Mouse (Mus musculus) heart, embryonic 13.5 days (tissue): ENCODE measurements around the gene Hbb-y. TPM values are rescaled to one million over a fixed set of nuclear protein-coding genes. Genes with fewer than 3 reads are reported as not detected.
A peak's percentile ranks its signal among the peaks of the same experiment; 100 is the strongest.
"Not testable (repeated sequence)": the region's sequence is repeated elsewhere in the genome, so short reads cannot be mapped to it uniquely, and the experiment has no call there.

ENCODE experiments used
- ATAC-seq: fragments of 200-750 bp; cut with Nextera tagmentation; 2 replicates; pipeline ENCODE4 v1.8.0; 2017; ENCODE audit warnings: moderate TSS enrichment; ENCODE audit not compliant: insufficient number of reproducible peaks, low FRiP score, low TSS enrichment; ENCODE audit errors: extremely low read depth
- H3K27ac ChIP-seq: fragments of 300-500 bp; sonication (generic); replicated peaks from 2 replicates; pipeline ENCODE4 v1.5.1; 2015; ENCODE audit warnings: moderate library complexity, mild to moderate bottlenecking, inconsistent platforms
- H3K27me3 ChIP-seq: fragments of 300-500 bp; sonication (generic); replicated peaks from 2 replicates; pipeline ENCODE4 v1.6.1; 2015; ENCODE audit warnings: mild to moderate bottlenecking, inconsistent platforms
- H3K36me3 ChIP-seq: fragments of 300-500 bp; sonication (generic); 2 replicates; pipeline ENCODE4 v1.6.1; 2015; ENCODE audit warnings: mild to moderate bottlenecking, inconsistent platforms
- H3K4me1 ChIP-seq: fragments of 300-500 bp; sonication (generic); 2 replicates; pipeline ENCODE4 v1.6.1; 2015; ENCODE audit warnings: inconsistent platforms
- H3K4me2 ChIP-seq: fragments of 300-500 bp; sonication (generic); 2 replicates; pipeline ENCODE4 v1.6.1; 2015; ENCODE audit warnings: inconsistent platforms, mild to moderate bottlenecking, moderate library complexity
- H3K4me3 ChIP-seq: fragments of 300-500 bp; sonication (generic); 2 replicates; pipeline ENCODE4 v1.5.1; 2015; ENCODE audit warnings: moderate library complexity, mild to moderate bottlenecking, inconsistent platforms
- H3K9ac ChIP-seq: fragments of 300-500 bp; sonication (generic); 2 replicates; pipeline ENCODE4 v1.6.1; 2015; ENCODE audit warnings: inconsistent platforms, mild to moderate bottlenecking, moderate library complexity
- H3K9me3 ChIP-seq: fragments of 300-500 bp; sonication (generic); 2 replicates; pipeline ENCODE4 v1.6.1; 2016; ENCODE audit warnings: inconsistent platforms
- WGBS: fragments of 180-500 bp; shearing (Covaris S2); methylation state at CpG from one replicate; pipeline ENCODE4 v1.1.7; 2015; ENCODE audit warnings: mixed read lengths; 5-methylcytosine and 5-hydroxymethylcytosine counted together
- polyA plus RNA-seq: library from polyadenylated mRNA; unstranded; fragments of >200 nt; fragmentation: Nextera tagmentation; extraction: Ambion mirVana; gene quantifications from 2 replicates; pipeline ENCODE4 v1.2.1, GENCODE M21; 2015

Gene Hbb-y
- polyA plus RNA-seq, 1 experiment from 2014 or later: 43,684 TPM

DNA sequence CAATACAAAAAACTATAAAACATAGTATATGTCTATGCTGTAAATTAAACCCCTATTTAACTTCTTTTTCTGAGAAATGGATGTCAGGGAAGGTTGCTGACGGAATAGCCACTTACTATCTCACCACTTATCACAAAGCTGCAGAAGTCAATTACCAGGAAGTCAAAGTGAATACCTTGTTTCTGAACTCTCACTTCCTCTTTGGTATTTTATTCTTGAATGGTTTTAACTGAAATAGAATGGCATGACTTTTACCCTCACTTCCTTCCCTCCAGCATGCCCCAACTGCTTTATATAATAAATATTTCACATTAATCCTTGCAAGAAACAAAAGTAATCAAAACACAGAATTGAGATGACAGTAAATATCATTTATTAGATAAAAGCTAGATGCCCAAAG is 40.8 kb downstream of the Hbb-y start:
- no peaks in the 10 kb centered on the region for H3K27me3 ChIP-seq
- H3K4me3 ChIP-seq: peak overlapping the region; percentile 18; the same call in 1 of the 2 replicates
- H3K9ac ChIP-seq: no peak overlapping the region
- H3K4me1 ChIP-seq: peaks cover 9% of the 10 kb centered on the region
- no peak overlapping the region for H3K27ac ChIP-seq
- WGBS: 44% methylated on average over 1 of the region's 1 CpGs
- H3K9me3 ChIP-seq: no peaks in the 10 kb centered on the region
- no peak for ATAC-seq
- peak overlapping the region; percentile 16; the same call in 1 of the 2 replicates for H3K4me2 ChIP-seq
- no peaks in the 10 kb centered on the region for H3K36me3 ChIP-seq

DNA sequence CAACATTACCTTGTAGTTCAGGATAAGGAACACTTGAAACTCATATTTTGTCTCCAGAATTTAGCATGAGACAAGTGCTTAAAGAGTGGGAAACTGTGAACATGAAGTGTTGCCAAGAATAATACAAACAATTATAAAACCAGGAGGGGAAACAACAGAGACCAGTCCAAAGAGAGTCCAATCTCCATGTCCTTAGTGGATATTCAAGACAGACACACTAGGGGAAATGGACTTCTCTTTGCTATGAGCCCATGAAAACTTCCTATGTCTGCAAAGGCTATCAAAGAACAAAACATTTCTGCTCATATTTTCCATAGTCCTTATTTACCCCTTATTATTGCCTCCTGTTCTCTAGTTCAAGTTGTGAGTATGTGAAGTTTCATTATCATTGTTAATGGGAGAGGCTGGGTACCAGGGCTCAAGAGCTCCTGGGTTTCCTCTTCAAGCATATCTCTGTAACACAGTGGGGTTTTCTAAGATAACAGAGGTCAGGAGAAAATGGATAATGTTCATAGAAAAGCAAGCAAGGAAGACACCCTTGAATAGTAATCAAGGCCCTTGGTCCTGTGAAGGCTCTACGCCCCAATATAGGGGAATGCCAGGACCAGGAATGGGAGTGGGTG is 41.7 kb downstream of the Hbb-y start:
- peak overlapping the region; percentile 54 for H3K27ac ChIP-seq
- no peaks in the 10 kb centered on the region for H3K36me3 ChIP-seq
- peaks cover 9% of the 10 kb centered on the region for H3K4me1 ChIP-seq
- H3K4me2 ChIP-seq: peak overlapping the region; percentile 28
- H3K4me3 ChIP-seq: peak overlapping the region; percentile 16; the same call in 1 of the 2 replicates
- H3K9ac ChIP-seq: no peak overlapping the region
- no peaks in the 10 kb centered on the region for H3K27me3 ChIP-seq
- no peaks in the 10 kb centered on the region for H3K9me3 ChIP-seq
- WGBS: 43% methylated on average over 1 of the region's 1 CpGs
- ATAC-seq: no peak

DNA sequence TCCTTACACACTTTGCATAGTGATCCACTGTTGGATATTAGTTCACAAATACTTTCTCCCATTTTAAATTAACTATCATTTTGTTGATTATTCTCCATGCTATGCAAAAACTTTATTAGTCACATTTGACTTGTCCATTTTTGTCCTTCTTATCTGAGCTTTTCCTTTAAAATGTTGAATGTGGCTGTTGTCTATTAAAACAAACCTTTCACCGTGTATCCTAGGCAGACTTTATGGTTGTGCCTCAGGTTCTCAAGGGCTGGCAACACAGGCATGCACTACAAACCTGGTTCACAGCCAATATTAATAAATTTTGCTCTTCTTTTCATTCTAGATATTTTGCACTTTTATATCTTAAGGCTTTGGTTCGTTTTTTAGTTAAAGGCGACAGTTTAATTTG is 42.3 kb downstream of the Hbb-y start:
- Histone ChIP-seq H3K36me3 (no peaks in the 10 kb centered on the region), H3K4me1 (peaks cover 9% of the 10 kb centered on the region), H3K9ac (no peak overlapping the region), H3K9me3 (no peaks in the 10 kb centered on the region), H3K27ac (no peak overlapping the region), H3K4me3 (no peak overlapping the region), H3K27me3 (no peaks in the 10 kb centered on the region), H3K4me2 (no peak overlapping the region; the same call in 1 of the 2 replicates)
- ATAC-seq: no peak
- WGBS: 66% methylated on average over 3 of the region's 3 CpGs

DNA sequence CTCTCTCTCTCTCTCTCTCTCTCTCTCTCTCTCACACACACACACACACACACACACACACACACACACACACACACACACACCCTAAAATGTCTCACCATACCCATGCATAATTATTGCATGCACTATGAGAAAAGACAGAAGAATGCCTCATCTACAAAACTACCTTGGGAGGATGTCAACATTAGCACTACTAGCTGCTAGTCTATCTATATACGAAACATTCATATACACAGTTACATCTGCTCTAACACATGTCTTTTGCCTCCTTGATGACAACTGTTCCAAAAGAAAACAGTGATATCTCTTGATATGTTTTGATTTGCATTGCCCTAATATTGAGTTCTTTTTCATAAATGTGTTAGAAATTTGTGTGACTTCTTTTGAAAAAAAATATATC is 42.7 kb downstream of the Hbb-y start:
- WGBS: 68% methylated on average over 1 of the region's 1 CpGs
- Histone ChIP-seq H3K4me2 (peak overlapping the region; percentile 29; the same call in 1 of the 2 replicates), H3K4me1 (peaks cover 9% of the 10 kb centered on the region)

DNA sequence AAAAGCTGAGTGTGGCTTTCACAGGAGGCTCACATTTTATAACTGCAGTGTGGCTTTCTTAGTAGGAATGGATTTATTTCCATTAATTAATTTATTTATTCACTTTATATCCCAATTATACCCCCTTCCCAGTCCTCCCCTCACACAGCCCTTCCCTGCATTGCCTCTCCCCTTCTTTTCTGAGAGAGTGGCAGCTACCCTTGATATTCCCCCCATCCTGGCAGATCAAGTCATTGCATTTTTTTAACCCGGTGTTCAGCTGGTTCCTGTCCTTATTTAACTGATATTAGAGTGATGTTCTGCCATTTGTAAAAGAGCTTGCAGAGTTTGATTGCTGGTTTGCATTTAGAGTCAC is 43.2 kb downstream of the Hbb-y start:
- H3K4me3 ChIP-seq: no peak overlapping the region
- peaks cover 9% of the 10 kb centered on the region for H3K4me1 ChIP-seq
- H3K27me3 ChIP-seq: no peaks in the 10 kb centered on the region
- WGBS: 37% methylated on average over 1 of the region's 1 CpGs
- no peaks in the 10 kb centered on the region for H3K36me3 ChIP-seq
- H3K9ac ChIP-seq: no peak overlapping the region
- no peak for ATAC-seq
- peak overlapping the region; percentile 29 for H3K4me2 ChIP-seq
- H3K27ac ChIP-seq: peak overlapping the region; percentile 50; the same call in 1 of the 2 replicates
- no peaks in the 10 kb centered on the region for H3K9me3 ChIP-seq

More for the DNA sequence above, 42.7 kb downstream of the Hbb-y start:
- no peaks in the 10 kb centered on the region for H3K9me3 ChIP-seq
- no peak overlapping the region for H3K27ac ChIP-seq
- ATAC-seq: no peak
- no peak overlapping the region for H3K9ac ChIP-seq
- H3K27me3 ChIP-seq: no peaks in the 10 kb centered on the region
- H3K4me3 ChIP-seq: no peak overlapping the region
- H3K36me3 ChIP-seq: no peaks in the 10 kb centered on the region

DNA sequence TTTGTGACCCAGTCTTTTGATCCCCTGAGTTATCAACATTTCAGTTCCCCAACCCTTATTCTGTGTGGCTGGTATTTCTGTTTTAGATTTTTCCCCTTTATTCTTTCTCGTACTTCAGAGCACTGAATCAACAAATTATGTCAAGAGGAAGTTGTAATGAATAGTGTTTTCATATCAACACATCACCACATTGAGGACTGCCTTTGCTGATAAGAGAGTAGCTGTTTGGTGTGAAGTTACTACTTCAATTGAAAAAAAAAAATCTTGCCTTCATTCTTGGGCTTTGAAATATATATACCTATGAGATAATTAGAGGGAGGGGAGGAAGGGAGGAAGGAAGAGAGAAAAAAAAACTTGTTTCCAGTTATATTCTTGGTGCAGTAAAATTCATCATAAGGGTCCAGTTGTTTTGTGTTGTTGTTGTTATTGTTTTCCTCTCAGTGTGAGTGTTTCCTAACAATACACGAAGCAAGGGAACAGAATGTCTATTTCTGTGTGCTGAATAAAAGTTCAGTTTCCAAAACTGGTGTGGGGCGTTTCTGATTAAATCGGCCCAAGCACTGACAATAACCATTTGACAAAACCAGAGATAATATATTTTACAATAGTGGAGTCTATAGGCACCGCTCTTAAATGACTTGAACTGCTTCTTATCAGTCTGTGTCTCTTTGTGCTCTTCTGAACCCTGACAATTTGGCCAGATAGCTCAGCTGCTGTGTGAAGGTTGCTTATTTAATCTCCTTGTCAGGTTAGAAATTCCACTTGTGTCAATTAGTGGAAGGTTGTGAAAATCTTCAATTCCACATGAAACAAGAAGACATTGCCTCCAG is 43.8 kb downstream of the Hbb-y start:
- no peak for ATAC-seq
- Histone ChIP-seq H3K27ac (peak overlapping the region; percentile 50; the same call in 1 of the 2 replicates), H3K9ac (no peak overlapping the region; the same call in 1 of the 2 replicates), H3K4me2 (peak overlapping the region; percentile 29), H3K36me3 (no peaks in the 10 kb centered on the region), H3K9me3 (no peaks in the 10 kb centered on the region), H3K4me3 (no peak overlapping the region), H3K27me3 (no peaks in the 10 kb centered on the region), H3K4me1 (peaks cover 9% of the 10 kb centered on the region)
- 28% methylated on average over 5 of the region's 5 CpGs for WGBS

DNA sequence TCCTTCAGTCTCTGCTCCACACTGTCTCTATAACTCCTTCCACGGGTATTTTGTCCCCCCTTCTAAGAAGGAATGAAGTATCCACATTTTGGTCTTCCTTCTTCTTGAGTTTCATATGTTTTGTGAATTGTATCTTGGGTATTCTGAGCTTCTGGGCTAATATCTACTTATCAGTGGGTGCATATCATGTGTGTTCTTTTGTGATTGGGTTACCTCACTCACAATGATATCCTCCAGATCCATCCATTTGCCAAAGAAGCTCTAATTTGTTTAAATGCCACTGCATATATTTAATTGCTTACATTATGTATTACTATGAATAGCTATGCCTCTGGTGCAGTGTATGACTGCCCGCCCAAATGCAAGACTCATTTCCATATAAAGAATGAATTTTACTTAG is 44.9 kb downstream of the Hbb-y start:
- H3K9ac ChIP-seq, H3K27me3 ChIP-seq, H3K27ac ChIP-seq, H3K4me1 ChIP-seq, H3K9me3 ChIP-seq, H3K4me3 ChIP-seq, ATAC-seq, H3K4me2 ChIP-seq, H3K36me3 ChIP-seq: not testable (repeated sequence)
- WGBS: 54% methylated on average over 2 of the region's 2 CpGs

DNA sequence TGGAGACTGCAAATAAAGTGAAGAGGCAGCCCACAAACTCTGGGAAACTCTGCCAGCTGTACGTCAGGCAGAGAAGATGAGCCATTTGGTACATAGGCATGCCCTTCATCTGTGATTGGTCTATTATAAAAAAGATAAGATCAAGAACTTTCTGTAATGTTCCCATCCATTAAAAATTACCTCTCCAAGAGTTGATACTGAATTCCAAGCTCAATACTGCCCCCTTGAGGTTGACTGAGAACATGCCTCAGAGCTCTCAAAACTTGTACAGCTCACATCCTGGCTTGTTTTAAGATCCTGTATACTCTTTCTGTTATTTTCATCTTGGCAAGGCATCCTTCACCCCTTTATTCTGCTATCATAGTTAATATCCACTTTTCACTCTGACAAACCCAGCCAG is 46.2 kb downstream of the Hbb-y start:
- Histone ChIP-seq H3K4me2 (no peak overlapping the region), H3K36me3 (no peaks in the 10 kb centered on the region), H3K27me3 (no peaks in the 10 kb centered on the region), H3K9ac (no peak overlapping the region), H3K9me3 (0 out of 2 replicates have a peak, but pooled peaks cover 2% of the 10 kb centered on the region), H3K27ac (no peak overlapping the region), H3K4me1 (peaks cover 9% of the 10 kb centered on the region), H3K4me3 (no peak overlapping the region)
- ATAC-seq: no peak
- 63% methylated on average over 1 of the region's 1 CpGs for WGBS

Other genes starting within 250 kb of the Hbb-y start
- gene Olfr620, start 240.7 kb downstream of the Hbb-y start, polyA plus RNA-seq: not detected in 2 replicates
- not detected in 2 replicates for gene Olfr622, start 210.5 kb downstream of the Hbb-y start, polyA plus RNA-seq
- gene Olfr623, start 189.5 kb downstream of the Hbb-y start, polyA plus RNA-seq: not detected in 2 replicates
- gene Olfr624, start 182.0 kb downstream of the Hbb-y start, polyA plus RNA-seq: 0.03 TPM in 1 of 2 replicates, not detected in the other
- gene Olfr625-ps1, start 170.5 kb downstream of the Hbb-y start, polyA plus RNA-seq: not detected in 2 replicates
- gene Olfr243, start 138.5 kb downstream of the Hbb-y start, polyA plus RNA-seq: not detected in 2 replicates
- not detected in 2 replicates for gene Olfr628, start 122.8 kb downstream of the Hbb-y start, polyA plus RNA-seq
- not detected in 2 replicates for gene Olfr629, start 108.3 kb downstream of the Hbb-y start, polyA plus RNA-seq
- not detected in 2 replicates for gene Olfr630, start 95.9 kb downstream of the Hbb-y start, polyA plus RNA-seq
- gene Olfr69, start 81.6 kb downstream of the Hbb-y start, polyA plus RNA-seq: not detected in 2 replicates
- gene Olfr68, start 73.5 kb downstream of the Hbb-y start, polyA plus RNA-seq: not detected in 2 replicates
- not detected in 2 replicates for gene Olfr67, start 61.4 kb downstream of the Hbb-y start, polyA plus RNA-seq
- 7,919 and 10,944 TPM in 2 replicates for gene Hbb-bt, start 39.2 kb downstream of the Hbb-y start, polyA plus RNA-seq
- 15,930 and 21,711 TPM in 2 replicates for gene Hbb-bs, start 25.1 kb downstream of the Hbb-y start, polyA plus RNA-seq
- gene Hbb-bh2, start 12.7 kb downstream of the Hbb-y start, polyA plus RNA-seq: not detected in 2 replicates
- 230 and 536 TPM in 2 replicates for gene Hbb-bh1, start 10.1 kb downstream of the Hbb-y start, polyA plus RNA-seq
- gene Olfr66, start 33.0 kb upstream of the Hbb-y start, polyA plus RNA-seq: not detected in 2 replicates
- not detected in 2 replicates for gene Olfr64, start 41.3 kb upstream of the Hbb-y start, polyA plus RNA-seq
- not detected in 2 replicates for gene Olfr65, start 50.3 kb upstream of the Hbb-y start, polyA plus RNA-seq
- not detected in 2 replicates for gene Olfr631, start 75.6 kb upstream of the Hbb-y start, polyA plus RNA-seq
- gene Olfr632, start 81.1 kb upstream of the Hbb-y start, polyA plus RNA-seq: not detected in 2 replicates
- not detected in 2 replicates for gene Olfr633, start 91.2 kb upstream of the Hbb-y start, polyA plus RNA-seq
- not detected in 2 replicates for gene Olfr635, start 117.9 kb upstream of the Hbb-y start, polyA plus RNA-seq
- not detected in 2 replicates for gene Olfr638, start 145.5 kb upstream of the Hbb-y start, polyA plus RNA-seq
- not detected in 2 replicates for gene Olfr639, start 164.1 kb upstream of the Hbb-y start, polyA plus RNA-seq
- not detected in 2 replicates for gene Olfr640, start 172.4 kb upstream of the Hbb-y start, polyA plus RNA-seq
- not detected in 2 replicates for gene Olfr641, start 182.2 kb upstream of the Hbb-y start, polyA plus RNA-seq
- not detected in 2 replicates for gene Olfr642, start 199.4 kb upstream of the Hbb-y start, polyA plus RNA-seq
- gene 4930516K23Rik, start 208.2 kb upstream of the Hbb-y start, polyA plus RNA-seq: not detected in 2 replicates
- gene Olfr644, start 218.7 kb upstream of the Hbb-y start, polyA plus RNA-seq: not detected in 2 replicates
- gene Olfr645, start 232.2 kb upstream of the Hbb-y start, polyA plus RNA-seq: not detected in 2 replicates